Mouse (Mus musculus) kidney, adult 2 months (tissue): ENCODE measurements around the gene Bms1. TPM values are rescaled to one million over a fixed set of nuclear protein-coding genes. Genes with fewer than 3 reads are reported as not detected.

ENCODE experiments used
- DNase-seq: peaks from one replicate; pipeline ENCODE4 v3.0.0; 2021
- H3K27ac ChIP-seq: fragments of 200-500 bp; 2 replicates; pipeline ENCODE4 v1.5.1; 2012; ENCODE audit warnings: low read depth, low read length, control low read depth, inconsistent platforms; ENCODE audit not compliant: insufficient read depth
- H3K27me3 ChIP-seq: fragments of 200-500 bp; replicated peaks from 2 replicates; pipeline ENCODE4 v1.6.1; 2012; ENCODE audit warnings: mild to moderate bottlenecking, moderate library complexity, low read length, inconsistent platforms; ENCODE audit not compliant: control insufficient read depth, insufficient read depth
- H3K36me3 ChIP-seq: fragments of 200-500 bp; 2 replicates; pipeline ENCODE4 v1.6.1; 2012; ENCODE audit warnings: mild to moderate bottlenecking, moderate library complexity, low read length, inconsistent platforms; ENCODE audit not compliant: control insufficient read depth, insufficient read depth
- H3K4me1 ChIP-seq: fragments of 200-500 bp; 2 replicates; pipeline ENCODE4 v1.6.1; 2011; ENCODE audit warnings: low read length; ENCODE audit not compliant: control insufficient read depth, insufficient read depth
- H3K4me3 ChIP-seq: fragments of 200-500 bp; 2 replicates; pipeline ENCODE4 v1.5.1; 2011; ENCODE audit warnings: mild to moderate bottlenecking, low read depth, low read length, control low read depth; ENCODE audit not compliant: insufficient read depth
- CTCF ChIP-seq: fragments of 200-500 bp; conservative IDR thresholded peaks from 2 replicates; pipeline ENCODE4 v1.5.1; 2011; ENCODE audit warnings: low read depth, mild to moderate bottlenecking, control low read depth, low read length, moderate library complexity, mixed read lengths; ENCODE audit not compliant: insufficient read depth, insufficient read length
- POLR2A ChIP-seq: fragments of 200-500 bp; IDR thresholded peaks from one replicate; pipeline ENCODE4 v1.6.1; 2011; ENCODE audit warnings: low read depth, low read length, control low read depth
- WGBS: fragments of 180-500 bp; shearing (Covaris S2); methylation state at CpG from one replicate; pipeline ENCODE4 v1.1.7; 2018; 5-methylcytosine and 5-hydroxymethylcytosine counted together
- polyA plus RNA-seq: library from polyadenylated mRNA; depleted of rRNA; stranded (reverse); fragments of >200 nt; gene quantifications from 2 replicates; pipeline ENCODE4 v1.2.3, GENCODE M21; 2012

The Bms1 gene
- polyA plus RNA-seq, 1 experiment: 4.8 TPM

GRCm38 (mm10) chr6:118366196-118366595 lies 53.1 kb downstream of the Bms1 start:
- no peak overlapping the region for H3K4me3 ChIP-seq
- H3K27ac ChIP-seq: no peak overlapping the region
- no peaks in the 10 kb centered on the region for H3K36me3 ChIP-seq
- WGBS: 59% methylated on average over 3 of the region's 3 CpGs
- TF ChIP-seq POLR2A: no peak
- no peak for TF ChIP-seq CTCF
- DNase-seq: no peak
- no peaks in the 10 kb centered on the region for H3K4me1 ChIP-seq
- H3K27me3 ChIP-seq: no peaks in the 10 kb centered on the region; the same call in 1 of the 2 replicates

- no peaks in the 10 kb centered on the region for H3K4me1 ChIP-seq
- TF ChIP-seq CTCF (no peak), POLR2A (no peak)
- no peaks in the 10 kb centered on the region; the same call in 1 of the 2 replicates for H3K27me3 ChIP-seq
- H3K36me3 ChIP-seq: no peaks in the 10 kb centered on the region
- DNase-seq: no peak
- H3K4me3 ChIP-seq: no peak overlapping the region
- no peak overlapping the region for H3K27ac ChIP-seq
Measured at GRCm38 (mm10) chr6:118365781-118366180, 53.5 kb downstream of the Bms1 start.

GRCm38 (mm10) chr6:118350342-118350741 lies 68.9 kb downstream of the Bms1 start:
- no peak for DNase-seq
- 52% methylated on average over 12 of the region's 12 CpGs for WGBS
- TF ChIP-seq POLR2A (no peak), CTCF (no peak)
- Histone ChIP-seq H3K36me3 (no peaks in the 10 kb centered on the region), H3K27me3 (no peaks in the 10 kb centered on the region), H3K27ac (no peak overlapping the region), H3K4me1 (no peaks in the 10 kb centered on the region), H3K4me3 (no peak overlapping the region)

GRCm38 (mm10) chr6:118348186-118348585 lies 71.1 kb downstream of the Bms1 start:
- no peak overlapping the region for H3K4me3 ChIP-seq
- no peaks in the 10 kb centered on the region for H3K27me3 ChIP-seq
- DNase-seq: no peak
- no peaks in the 10 kb centered on the region for H3K36me3 ChIP-seq
- WGBS: 64% methylated on average over 3 of the region's 3 CpGs
- no peaks in the 10 kb centered on the region for H3K4me1 ChIP-seq
- TF ChIP-seq CTCF: no peak
- TF ChIP-seq POLR2A: no peak
- H3K27ac ChIP-seq: no peak overlapping the region

GRCm38 (mm10) chr6:118347291-118347690 lies 72.0 kb downstream of the Bms1 start:
- H3K27ac ChIP-seq: no peak overlapping the region
- 75% methylated on average over 8 of the region's 8 CpGs for WGBS

GRCm38 (mm10) chr6:118341861-118342485 lies 77.3 kb downstream of the Bms1 start:
- TF ChIP-seq CTCF: no peak
- TF ChIP-seq POLR2A: no peak
- DNase-seq: no peak
- Histone ChIP-seq H3K27me3 (no peaks in the 10 kb centered on the region), H3K4me1 (no peaks in the 10 kb centered on the region), H3K36me3 (no peaks in the 10 kb centered on the region), H3K27ac (no peak overlapping the region), H3K4me3 (no peak overlapping the region)
- WGBS: 91% methylated on average over 11 of the region's 11 CpGs

More at GRCm38 (mm10) chr6:118347291-118347690, 72.0 kb downstream of the Bms1 start:
- Histone ChIP-seq H3K36me3 (no peaks in the 10 kb centered on the region), H3K4me1 (no peaks in the 10 kb centered on the region), H3K27me3 (no peaks in the 10 kb centered on the region), H3K4me3 (no peak overlapping the region)
- TF ChIP-seq POLR2A (no peak), CTCF (no peak)
- no peak for DNase-seq

- 94% methylated on average over 5 of the region's 5 CpGs for WGBS
- no peak overlapping the region for H3K4me3 ChIP-seq
- H3K27ac ChIP-seq: no peak overlapping the region
- no peaks in the 10 kb centered on the region for H3K4me1 ChIP-seq
- no peak for TF ChIP-seq POLR2A
- TF ChIP-seq CTCF: no peak
- no peaks in the 10 kb centered on the region for H3K36me3 ChIP-seq
- no peaks in the 10 kb centered on the region for H3K27me3 ChIP-seq
- no peak for DNase-seq
Measured at GRCm38 (mm10) chr6:118337660-118338059, 81.6 kb downstream of the Bms1 start.
